Mouse (Mus musculus) A20 (cell line): ENCODE results near the gene Psmd5.
A peak's percentile ranks its signal among the peaks of the same experiment; 100 is the strongest.

Source experiments
- DNase-seq: peaks from one replicate; pipeline ENCODE4 v3.0.0-alpha.2; 2011; ENCODE audit warnings: low read depth, low spot score

The Psmd5 gene

GRCm38 (mm10) chr2:34874816-34875345 lies at the start of gene Psmd5:
Psmd5 (minus strand) TSS chr2:34874968.
- no peak for DNase-seq

- no peak for DNase-seq
These were observed 48.0 kb upstream of the Psmd5 start for GRCm38 (mm10) chr2:34922729-34923128.

- DNase-seq = peak; percentile 62
These were observed 45.4 kb upstream of the Psmd5 start for GRCm38 (mm10) chr2:34920144-34920543.

GRCm38 (mm10) chr2:34915103-34915502 lies 40.3 kb upstream of the Psmd5 start:
- peak; percentile 55 for DNase-seq

GRCm38 (mm10) chr2:34914823-34915082 lies 40.0 kb upstream of the Psmd5 start:
- DNase-seq = peak; percentile 35

- peak; percentile 77 for DNase-seq
These were observed 39.5 kb upstream of the Psmd5 start for GRCm38 (mm10) chr2:34914069-34914822.

- peak; percentile 85 for DNase-seq
These were observed 38.7 kb upstream of the Psmd5 start, which contains the start of gene Phf19 for GRCm38 (mm10) chr2:34913218-34914068. Phf19 (minus strand) TSS chr2:34914026.

GRCm38 (mm10) chr2:34912613-34913012 lies 37.8 kb upstream of the Psmd5 start:
- no peak for DNase-seq

GRCm38 (mm10) chr2:34911871-34912270 lies 37.1 kb upstream of the Psmd5 start:
- DNase-seq = no peak

GRCm38 (mm10) chr2:34909719-34910118 lies 35.0 kb upstream of the Psmd5 start:
- DNase-seq = no peak

GRCm38 (mm10) chr2:34906861-34907604 lies 32.3 kb upstream of the Psmd5 start:
- peak; percentile 55 for DNase-seq

- no peak for DNase-seq
These were observed 31.7 kb upstream of the Psmd5 start for GRCm38 (mm10) chr2:34906426-34906825.

- DNase-seq = peak; percentile 100
These were observed 30.2 kb upstream of the Psmd5 start for GRCm38 (mm10) chr2:34904849-34905542.

- no peak for DNase-seq
These were observed 29.1 kb upstream of the Psmd5 start for GRCm38 (mm10) chr2:34903652-34904405.

- no peak for DNase-seq
These were observed 28.4 kb upstream of the Psmd5 start for GRCm38 (mm10) chr2:34903191-34903590.

- no peak for DNase-seq
These were observed 28.0 kb upstream of the Psmd5 start for GRCm38 (mm10) chr2:34902731-34903130.

GRCm38 (mm10) chr2:34901726-34902125 lies 27.0 kb upstream of the Psmd5 start:
- no peak for DNase-seq

- no peak for DNase-seq
These were observed 25.6 kb upstream of the Psmd5 start for GRCm38 (mm10) chr2:34900412-34900811.

GRCm38 (mm10) chr2:34899682-34900081 lies 24.9 kb upstream of the Psmd5 start:
- no peak for DNase-seq

- DNase-seq = peak; percentile 59
These were observed 23.1 kb upstream of the Psmd5 start for GRCm38 (mm10) chr2:34897820-34898219.
